Mouse (Mus musculus) mouse embryonic stem cell (cell line): Measurements from ENCODE around the gene Fgfr2.

Experiments used
- in situ Hi-C, 2 experiments: fragments of 300-500 bp; cut with MboI; formaldehyde crosslinking; loops; 1 replicate in 1 of 2; 3 replicates in 1 of 2; pipeline ENCODE4 v1.14.3; 2019 to 2020; ENCODE audit warnings: low sequenced_read_pairs in 2 of 2, low pct_unique_long_range_greater_than_20kb in 1 of 2, mixed read lengths in 1 of 2; ENCODE audit not compliant: unreplicated experiment in 1 of 2

The Fgfr2 gene

GRCm38 (mm10) chr7:132594325-132594724 lies 528.8 kb downstream of the Fgfr2 start:
- in situ Hi-C loops: no loop called here

DNA sequence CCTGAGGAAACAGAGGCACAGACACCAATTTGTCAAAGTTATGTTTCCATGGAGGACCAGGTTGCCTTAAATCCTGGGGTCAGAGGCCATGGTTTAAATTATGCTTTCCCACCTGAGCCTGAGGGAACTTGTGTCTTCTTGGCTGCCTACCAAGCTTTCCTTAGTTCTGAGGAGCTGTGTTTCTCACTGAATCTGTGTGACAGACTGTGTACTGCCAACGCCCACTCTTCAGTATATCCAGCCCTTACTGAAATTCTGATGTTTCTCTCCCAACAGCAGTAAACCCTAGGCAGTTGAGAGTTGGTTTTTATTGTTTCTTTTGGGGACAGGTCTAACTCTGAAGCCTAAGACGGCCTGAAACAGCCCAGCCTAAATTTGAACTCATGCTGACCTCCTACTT lies 529.4 kb downstream of the Fgfr2 start:
- in situ Hi-C loops: no loop called here

GRCm38 (mm10) chr7:132589610-132590009 lies 533.5 kb downstream of the Fgfr2 start:
- in situ Hi-C loops: no loop called here

DNA sequence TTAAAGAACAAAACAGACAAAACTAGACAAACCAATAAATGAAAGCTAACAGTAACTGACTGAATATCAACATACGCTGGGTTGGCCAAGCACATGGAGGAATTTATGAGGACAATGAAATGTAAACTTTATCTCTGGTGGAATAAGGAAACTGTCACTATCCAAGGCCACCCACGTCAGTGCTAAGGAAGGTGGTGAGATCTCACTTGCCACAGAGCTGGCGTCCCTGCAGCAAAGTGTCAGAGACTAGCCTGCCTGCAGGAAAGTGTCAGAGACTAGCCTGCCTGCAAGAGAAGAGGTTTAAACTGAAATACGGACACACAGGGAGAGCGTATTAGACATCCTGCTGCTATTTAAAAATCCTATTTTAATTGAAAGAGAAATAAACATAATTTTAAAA lies 536.0 kb downstream of the Fgfr2 start:
- in situ Hi-C loops: no loop called here

DNA sequence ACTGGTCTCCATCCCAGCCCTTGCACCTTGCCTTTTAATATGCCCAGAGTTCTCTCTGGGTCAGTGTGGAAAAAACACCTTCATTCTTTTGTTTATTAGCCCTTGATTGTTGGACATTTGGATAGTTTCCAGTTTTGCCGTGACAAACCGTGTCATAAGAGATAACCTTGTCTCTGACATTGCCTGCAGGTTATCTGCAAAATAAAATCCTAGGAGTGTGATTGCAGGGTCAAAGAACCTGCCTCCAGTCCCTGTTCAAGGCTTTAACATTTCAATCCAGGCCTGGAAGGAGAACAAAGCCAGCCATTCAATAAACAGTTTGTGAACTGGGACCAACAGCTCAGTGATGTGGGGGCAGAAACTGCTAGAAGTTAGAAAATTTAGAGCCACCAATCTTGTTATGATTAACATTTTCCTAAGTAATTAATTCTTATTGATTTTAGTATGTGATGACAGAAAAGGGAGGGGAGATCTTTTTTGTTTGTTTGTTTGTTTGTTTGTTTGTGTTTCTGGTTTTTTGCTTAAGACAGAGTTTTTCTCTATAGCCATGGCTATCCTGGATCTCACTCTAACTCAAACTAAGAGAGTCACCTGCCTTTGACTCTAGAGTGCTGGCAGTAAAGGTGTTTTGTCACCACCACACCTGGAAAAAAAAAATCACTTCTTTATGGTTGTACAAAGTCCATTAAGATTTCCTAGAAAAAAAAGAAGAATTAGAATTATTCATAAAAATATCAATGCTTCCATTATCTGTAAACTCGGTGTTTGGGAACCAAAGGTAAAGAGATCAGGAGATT lies 537.3 kb downstream of the Fgfr2 start:
- in situ Hi-C loops: no loop called here

DNA sequence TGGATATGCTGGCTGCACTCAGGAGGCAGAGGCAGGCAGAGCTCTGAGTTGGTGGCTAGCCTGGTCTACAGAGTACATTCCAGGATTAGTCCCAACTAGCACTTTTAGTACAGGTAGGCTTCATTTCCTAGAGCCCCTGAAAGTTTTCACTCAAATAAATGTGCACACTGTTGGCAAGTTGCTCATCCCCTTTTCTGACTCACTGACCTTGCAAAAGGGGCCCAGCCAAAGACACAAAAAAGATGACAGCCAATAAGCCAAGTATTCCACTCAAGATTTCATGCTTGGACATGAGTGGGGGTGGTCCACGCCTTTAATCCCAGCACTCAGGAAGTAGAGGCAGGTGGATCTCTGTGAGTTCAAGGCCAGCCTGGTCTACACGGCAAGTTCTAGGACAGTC lies 541.7 kb downstream of the Fgfr2 start:
- in situ Hi-C loops: no loop called here

GRCm38 (mm10) chr7:132580511-132580910 lies 542.6 kb downstream of the Fgfr2 start:
- in situ Hi-C loops: no loop called here

DNA sequence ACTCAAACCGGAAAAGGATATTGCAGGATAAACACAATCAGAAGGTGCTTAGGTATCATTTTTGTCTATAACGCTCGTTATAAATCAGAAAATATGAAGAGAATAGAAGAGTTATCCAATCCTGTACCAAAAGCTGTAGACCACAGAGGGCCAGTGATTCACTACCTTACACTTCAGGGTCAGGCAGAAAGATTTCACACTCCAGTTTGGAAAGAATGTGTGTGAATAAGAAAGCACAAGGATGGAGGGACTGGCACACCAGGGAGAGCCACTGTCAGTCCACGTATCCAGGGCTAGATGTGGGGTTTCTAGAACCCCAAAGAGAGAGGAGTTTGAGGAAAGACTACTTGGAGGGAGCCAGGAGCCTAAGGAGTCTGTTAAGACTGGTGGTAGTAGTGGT lies 546.3 kb downstream of the Fgfr2 start:
- in situ Hi-C loops: no loop called here

DNA sequence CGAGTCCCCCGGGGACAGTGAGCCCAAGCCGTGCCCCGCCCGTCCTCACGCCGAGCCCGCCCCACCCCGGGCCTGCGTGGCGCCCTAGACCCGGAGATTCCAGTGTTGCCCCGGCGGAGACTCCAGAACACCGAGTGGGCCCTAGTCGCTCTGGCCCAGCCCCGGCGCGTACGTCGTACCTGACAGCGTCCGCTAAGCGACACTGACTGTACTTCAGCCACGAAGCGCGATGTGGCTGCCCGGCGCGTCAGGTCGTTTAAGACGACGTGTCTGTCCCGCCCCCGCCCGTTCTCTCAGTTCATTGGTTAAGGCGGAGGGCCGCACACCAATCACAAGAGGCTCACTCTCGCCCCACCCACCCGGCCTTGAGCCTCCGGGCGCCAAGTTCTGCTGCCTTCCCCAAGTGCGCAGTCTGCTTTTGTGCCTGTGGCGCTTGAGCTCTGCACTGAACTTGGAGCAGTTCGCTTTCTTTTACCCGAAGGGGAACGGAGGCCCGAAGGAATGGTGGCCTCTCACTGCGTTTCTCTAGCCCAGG lies 547.0 kb downstream of the Fgfr2 start, which contains the start of gene Oat:
Oat (minus strand) TSS at position 283 of the 535 bp plus-strand sequence.
- in situ Hi-C loops: no loop called here

- in situ Hi-C loops: no loop called here
These were observed 547.5 kb downstream of the Fgfr2 start for GRCm38 (mm10) chr7:132575623-132576022.

GRCm38 (mm10) chr7:132574646-132575045 lies 548.5 kb downstream of the Fgfr2 start:
- in situ Hi-C loops: no loop called here

DNA sequence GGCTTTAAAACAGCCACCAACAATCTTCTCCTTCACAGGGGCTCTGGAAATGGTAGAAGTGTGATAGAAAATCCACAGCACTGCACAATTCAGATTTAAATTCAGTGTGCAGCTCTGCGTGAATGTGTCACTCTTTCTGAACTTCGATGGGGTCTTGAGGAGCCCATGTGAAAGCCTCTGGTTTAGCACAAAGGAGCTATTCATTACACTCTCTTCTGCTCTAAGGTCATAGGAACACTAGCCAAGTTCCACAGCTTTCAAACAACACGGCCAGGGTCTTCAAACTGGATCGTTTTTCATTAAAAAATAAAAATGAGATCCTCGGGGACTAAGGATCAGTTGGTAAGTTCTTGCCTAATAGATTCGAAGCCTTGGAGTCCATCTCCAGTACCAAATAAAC lies 549.9 kb downstream of the Fgfr2 start:
- in situ Hi-C loops: no loop called here

GRCm38 (mm10) chr7:132572738-132573137 lies 550.4 kb downstream of the Fgfr2 start:
- in situ Hi-C loops: no loop called here

DNA sequence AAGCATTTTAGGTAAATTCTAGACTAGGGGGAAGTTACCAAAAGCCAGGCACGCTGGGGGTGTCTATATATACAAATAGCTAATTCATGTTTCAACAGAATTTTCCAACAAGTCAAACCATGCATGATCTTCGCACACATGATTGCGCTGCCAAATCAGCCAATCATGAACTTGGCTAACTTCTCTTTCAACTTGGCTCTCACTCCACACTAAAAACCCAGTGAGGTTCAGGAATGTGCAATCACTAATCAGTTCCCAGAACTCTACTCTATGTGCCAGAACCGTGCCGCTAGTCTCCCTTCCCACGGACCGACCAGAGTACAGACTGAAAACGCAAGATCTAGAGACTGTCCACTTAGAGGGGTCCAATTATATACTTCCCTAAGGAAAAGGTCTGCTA lies 551.7 kb downstream of the Fgfr2 start:
- in situ Hi-C loops: no loop called here

DNA sequence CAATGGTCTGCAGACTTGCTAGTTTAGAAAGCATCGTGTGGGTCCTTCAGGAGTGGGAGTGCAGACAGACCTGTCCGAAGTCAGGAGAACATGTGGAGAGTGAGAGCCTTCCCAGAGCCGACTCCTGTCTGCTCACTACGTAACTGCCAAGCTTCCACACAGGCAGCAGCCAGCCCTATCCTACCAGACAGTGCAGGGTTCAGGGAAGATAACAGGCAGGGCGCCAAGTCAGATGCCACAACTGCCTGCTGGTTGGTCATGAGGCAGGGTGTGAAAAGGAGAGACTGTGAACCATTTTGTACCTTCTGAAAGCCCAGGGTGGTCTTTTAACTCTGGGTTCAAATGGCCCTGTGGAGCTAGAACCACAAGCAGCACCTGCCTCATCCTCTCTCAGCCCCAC lies 553.1 kb downstream of the Fgfr2 start:
- in situ Hi-C loops: no loop called here

DNA sequence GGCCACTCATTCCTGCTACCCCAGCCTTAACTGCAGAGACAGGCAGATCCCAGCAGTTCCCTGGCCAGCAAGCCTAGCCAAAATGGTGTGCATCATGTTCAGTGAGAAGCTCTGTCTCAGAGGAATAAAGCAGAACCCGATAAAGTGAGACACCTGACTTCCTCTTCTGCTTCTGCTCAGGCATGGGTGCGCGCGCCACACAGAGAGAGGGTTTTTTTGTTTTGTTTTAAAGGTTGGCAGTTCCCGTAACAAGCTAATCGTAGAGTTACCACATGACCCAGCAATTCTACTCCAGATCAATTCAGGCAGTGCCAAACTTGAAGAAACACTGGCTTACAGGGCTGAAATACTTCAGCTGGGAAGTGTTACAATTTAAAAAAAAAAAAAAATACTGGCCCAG lies 554.3 kb downstream of the Fgfr2 start:
- in situ Hi-C loops: no loop called here

GRCm38 (mm10) chr7:132565831-132566230 lies 557.3 kb downstream of the Fgfr2 start:
- in situ Hi-C loops: no loop called here

GRCm38 (mm10) chr7:132559138-132559766 lies 563.9 kb downstream of the Fgfr2 start:
- in situ Hi-C loops: loop anchor here in 1 of 2 experiments (10.0 kb wide), 1 partner anchor 334 kb away; no protein-coding TSS in a partner anchor

DNA sequence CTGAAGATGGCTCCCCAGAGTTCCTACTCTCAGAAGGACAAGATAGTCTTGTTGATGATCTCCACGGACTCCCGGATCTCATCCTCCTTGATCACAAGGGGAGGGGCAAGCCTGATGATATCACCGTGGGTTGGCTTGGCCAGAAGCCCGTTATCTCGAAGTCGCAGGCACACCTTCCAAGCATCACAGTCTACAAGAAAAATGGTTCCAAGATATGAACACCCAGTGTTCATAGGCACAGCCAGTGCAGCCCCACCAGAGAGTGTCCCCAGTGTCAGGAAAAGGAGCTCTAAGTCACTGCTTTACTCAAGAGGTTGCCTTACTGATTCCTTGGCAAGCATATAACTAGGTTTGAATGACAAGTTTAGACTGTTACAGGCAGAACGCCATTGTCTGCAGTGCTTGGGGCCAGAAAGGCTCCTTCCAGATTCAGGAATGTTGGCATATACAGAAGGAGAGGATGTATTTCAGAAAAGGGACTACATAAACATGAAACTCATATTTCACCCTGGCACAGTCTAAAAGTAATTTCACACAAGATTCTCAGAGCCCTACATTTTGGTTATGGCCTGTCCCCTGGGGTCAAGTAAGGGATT lies 564.9 kb downstream of the Fgfr2 start:
- in situ Hi-C loops: loop anchor here in 1 of 2 experiments (10.0 kb wide), 1 partner anchor 333 kb away; no protein-coding TSS in a partner anchor
